Mouse (Mus musculus) bone marrow macrophage, adult 2 months (primary cell): Measurements from ENCODE around the gene Elmo1.

Experiments
- CTCF ChIP-seq: IDR thresholded peaks from 2 replicates; pipeline ENCODE4 v1.5.1; 2012; ENCODE audit warnings: low read depth, mild to moderate bottlenecking, low read length, moderate library complexity
- POLR2A ChIP-seq: IDR thresholded peaks from 2 replicates; pipeline ENCODE4 v1.6.1; 2012; ENCODE audit warnings: mild to moderate bottlenecking, low read depth, low read length, borderline replicate concordance

GRCm38 (mm10) chr13:20517702-20518101 lies 427.3 kb downstream of the Elmo1 start:
- TF ChIP-seq CTCF, result no peak
- no peak for TF ChIP-seq POLR2A
